Mouse (Mus musculus) kidney, postnatal 0 days (tissue): Measurements from ENCODE around the gene Lemd1. TPM values are rescaled to one million over a fixed set of nuclear protein-coding genes. Genes with fewer than 3 reads are reported as not detected.
A peak's percentile ranks its signal among the peaks of the same experiment; 100 is the strongest.

Source experiments
- ATAC-seq: fragments of 200-750 bp; cut with Nextera tagmentation; replicated peaks from 2 replicates; pipeline ENCODE4 v1.8.0; 2017; ENCODE audit warnings: low read depth, moderate number of reproducible peaks, moderate TSS enrichment, moderate library complexity; ENCODE audit not compliant: low FRiP score
- DNase-seq: peaks from one replicate; pipeline ENCODE4 v3.0.0-alpha.2; 2016; ENCODE audit warnings: low spot score
- H3K27ac ChIP-seq: fragments of 300-500 bp; sonication (generic); 2 replicates; pipeline ENCODE4 v1.5.1; 2014; ENCODE audit warnings: mild to moderate bottlenecking
- H3K27me3 ChIP-seq: fragments of 300-500 bp; sonication (generic); 2 replicates; pipeline ENCODE4 v1.6.1; 2014; ENCODE audit warnings: low read length, mixed read lengths; ENCODE audit not compliant: insufficient read depth
- H3K36me3 ChIP-seq: fragments of 300-500 bp; sonication (generic); 2 replicates; pipeline ENCODE4 v1.6.1; 2014; ENCODE audit warnings: low read length, mixed read lengths; ENCODE audit not compliant: insufficient read depth
- H3K4me1 ChIP-seq: fragments of 300-500 bp; sonication (generic); replicated peaks from 2 replicates; pipeline ENCODE4 v1.6.1; 2014; ENCODE audit warnings: antibody characterized with exemption, low read length, mixed read lengths; ENCODE audit not compliant: insufficient read depth
- H3K4me2 ChIP-seq: fragments of 300-500 bp; sonication (generic); 2 replicates; pipeline ENCODE4 v1.6.1; 2014; ENCODE audit warnings: mild to moderate bottlenecking, low read length, moderate library complexity, mixed read lengths
- H3K4me3 ChIP-seq: fragments of 300-500 bp; sonication (generic); replicated peaks from 2 replicates; pipeline ENCODE4 v1.5.1; 2014; ENCODE audit warnings: low read depth, low read length
- H3K9ac ChIP-seq: fragments of 300-500 bp; sonication (generic); 2 replicates; pipeline ENCODE4 v1.6.1; 2014; ENCODE audit warnings: low read depth, low read length
- H3K9me3 ChIP-seq: fragments of 300-500 bp; sonication (generic); replicated peaks from 2 replicates; pipeline ENCODE4 v1.6.1; 2016; ENCODE audit warnings: low read length, inconsistent platforms, mixed read lengths
- CTCF ChIP-seq: IDR thresholded peaks from 2 replicates; pipeline ENCODE4 v1.5.1; 2016; ENCODE audit warnings: antibody characterized with exemption, low read depth, mild to moderate bottlenecking, moderate library complexity
- WGBS: fragments of 180-500 bp; shearing (Covaris S2); extraction: QIAGEN DNeasy Blood & Tissue Kit; methylation state at CpG from one replicate; pipeline ENCODE4 v1.1.7; 2014; 5-methylcytosine and 5-hydroxymethylcytosine counted together
- polyA plus RNA-seq: library from polyadenylated mRNA; unstranded; fragments of >200 nt; fragmentation: Nextera tagmentation; extraction: Ambion mirVana; gene quantifications from 2 replicates; pipeline ENCODE4 v1.2.1, GENCODE M21; 2015

The Lemd1 gene
- polyA plus RNA-seq, 1 experiment from 2014 or later: 0.37 TPM

DNA sequence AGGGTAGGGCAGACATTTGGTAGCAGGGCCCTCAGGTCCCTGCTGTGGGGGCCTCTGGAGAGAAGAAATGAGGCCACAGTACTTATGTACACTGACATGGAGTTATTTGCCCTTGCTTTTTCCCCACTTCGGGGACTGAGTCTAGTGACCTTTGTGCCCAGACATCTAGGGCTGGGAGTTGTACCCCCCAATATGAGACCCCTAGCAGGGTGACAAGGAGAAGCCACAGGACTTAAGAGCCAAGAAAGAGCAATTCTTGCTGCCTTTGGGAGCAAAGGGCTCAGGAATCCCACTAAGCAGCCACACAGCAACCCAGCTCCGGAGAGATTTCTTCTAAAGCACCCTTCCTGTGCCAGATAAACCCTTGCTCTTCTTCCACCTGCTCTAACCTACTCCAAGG, 10.7 kb downstream of the Lemd1 start:
- Histone ChIP-seq H3K4me2 (no peak overlapping the region), H3K27me3 (0 out of 2 replicates have a peak, but pooled peaks cover 2% of the 10 kb centered on the region), H3K4me1 (no peaks in the 10 kb centered on the region), H3K4me3 (no peak overlapping the region), H3K9me3 (no peaks in the 10 kb centered on the region), H3K27ac (no peak overlapping the region), H3K9ac (no peak overlapping the region), H3K36me3 (no peaks in the 10 kb centered on the region)
- DNase-seq (no peak), ATAC-seq (no peak)
- TF ChIP-seq CTCF: no peak
- WGBS: 70% methylated on average over 2 of the region's 2 CpGs

DNA sequence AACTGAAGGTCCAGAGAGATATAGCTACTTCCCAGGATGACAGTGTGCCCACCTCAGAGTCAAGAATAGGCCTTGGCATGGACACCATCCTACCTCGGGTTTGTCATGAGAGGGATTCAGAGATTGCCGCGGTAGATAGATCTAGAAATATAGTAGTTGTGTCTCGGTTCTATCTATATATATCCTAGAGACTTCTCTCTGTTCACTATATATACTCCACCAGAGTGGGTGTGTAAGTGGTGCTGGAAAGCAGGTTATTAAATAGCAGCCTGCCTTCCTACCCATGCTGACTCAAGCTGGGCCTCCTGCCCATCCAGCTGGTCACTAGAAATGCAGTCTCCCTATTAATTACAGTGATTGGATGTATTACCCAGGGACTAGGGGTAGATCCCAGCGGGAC, 11.5 kb downstream of the Lemd1 start:
- H3K27me3 ChIP-seq: no peaks in the 10 kb centered on the region
- H3K4me2 ChIP-seq: no peak overlapping the region
- no peak overlapping the region for H3K27ac ChIP-seq
- WGBS: 93% methylated on average over 5 of the region's 5 CpGs
- no peak overlapping the region for H3K9ac ChIP-seq
- DNase-seq (no peak), ATAC-seq (no peak)
- H3K4me1 ChIP-seq: no peaks in the 10 kb centered on the region
- H3K4me3 ChIP-seq: no peak overlapping the region
- TF ChIP-seq CTCF: no peak
- no peaks in the 10 kb centered on the region for H3K36me3 ChIP-seq
- H3K9me3 ChIP-seq: no peaks in the 10 kb centered on the region

DNA sequence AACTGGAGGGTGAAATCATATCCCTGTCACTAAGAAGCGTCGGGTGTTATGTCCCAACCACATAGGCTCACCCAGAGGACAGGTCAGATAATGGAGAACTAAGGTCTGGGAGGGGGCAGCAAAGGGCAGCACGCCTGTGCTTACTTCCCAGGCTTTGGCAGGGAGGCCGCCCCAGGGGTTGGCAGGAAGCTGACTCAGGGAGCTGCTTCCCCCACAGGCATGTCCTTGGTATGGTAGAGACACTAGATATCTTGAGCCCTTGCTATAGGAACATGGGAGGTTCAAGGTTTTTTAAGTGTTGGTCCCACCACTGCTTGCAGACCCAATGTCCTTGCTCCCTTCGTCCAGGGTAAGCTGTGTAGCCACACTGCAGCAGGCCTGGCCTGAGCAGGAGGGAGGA, 14.7 kb downstream of the Lemd1 start:
- no peak overlapping the region for H3K4me3 ChIP-seq
- WGBS: 48% methylated on average over 5 of the region's 5 CpGs

DNA sequence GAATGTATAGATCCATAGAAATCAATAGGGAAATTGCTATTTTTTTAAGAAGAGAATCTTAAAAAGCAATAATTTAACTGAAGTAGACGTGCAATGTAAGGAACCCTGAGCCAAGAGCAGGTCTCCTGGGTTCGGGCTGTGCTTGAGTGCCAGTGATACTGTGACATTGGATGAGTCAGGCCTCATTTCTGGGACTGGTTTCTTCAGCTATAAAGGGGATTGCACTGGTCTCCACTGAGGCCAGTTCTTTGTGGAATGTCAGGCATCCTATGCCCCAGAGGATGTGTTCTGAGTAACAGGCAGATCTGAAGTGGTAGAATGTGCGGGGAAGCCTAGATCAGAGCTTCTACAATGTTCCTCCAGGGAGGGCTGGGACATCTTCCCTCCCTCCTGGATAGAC, 15.6 kb downstream of the Lemd1 start:
- Histone ChIP-seq H3K9ac (no peak overlapping the region), H3K9me3 (no peaks in the 10 kb centered on the region), H3K4me2 (no peak overlapping the region), H3K4me1 (no peaks in the 10 kb centered on the region), H3K4me3 (no peak overlapping the region), H3K27ac (no peak overlapping the region), H3K36me3 (no peaks in the 10 kb centered on the region), H3K27me3 (no peaks in the 10 kb centered on the region)
- 94% methylated on average over 3 of the region's 3 CpGs for WGBS
- DNase-seq (no peak), ATAC-seq (no peak)
- TF ChIP-seq CTCF: no peak

More for the DNA sequence above, 14.7 kb downstream of the Lemd1 start:
- no peak overlapping the region for H3K9ac ChIP-seq
- TF ChIP-seq CTCF: no peak
- no peaks in the 10 kb centered on the region for H3K4me1 ChIP-seq
- H3K9me3 ChIP-seq: no peaks in the 10 kb centered on the region
- no peak overlapping the region for H3K4me2 ChIP-seq
- DNase-seq (no peak), ATAC-seq (no peak)
- no peaks in the 10 kb centered on the region for H3K27me3 ChIP-seq
- no peak overlapping the region for H3K27ac ChIP-seq
- no peaks in the 10 kb centered on the region for H3K36me3 ChIP-seq

DNA sequence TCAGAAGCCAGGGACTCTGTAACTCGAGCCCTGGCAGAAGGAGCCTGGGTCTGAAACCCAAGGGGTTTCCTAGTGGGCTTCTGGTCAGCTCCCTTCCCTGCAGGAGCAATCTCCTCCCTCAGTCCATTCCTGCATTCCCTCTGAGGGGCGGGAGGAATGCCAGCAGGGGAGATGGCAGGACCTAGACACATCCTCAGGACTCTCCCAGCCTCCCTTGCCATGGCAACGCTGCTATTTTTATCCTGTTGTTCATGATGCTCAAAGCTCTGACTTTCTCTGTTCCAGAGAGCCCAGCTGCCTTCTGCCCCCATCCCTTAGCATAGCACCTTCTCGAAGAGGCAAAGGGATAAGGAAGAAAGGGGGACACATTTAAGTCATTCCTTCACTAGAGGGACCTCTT, 16.9 kb downstream of the Lemd1 start:
- no peaks in the 10 kb centered on the region for H3K9me3 ChIP-seq
- H3K36me3 ChIP-seq: no peaks in the 10 kb centered on the region
- H3K9ac ChIP-seq: no peak overlapping the region
- no peak overlapping the region for H3K27ac ChIP-seq
- 0 out of 2 replicates have a peak, but pooled peaks cover 3% of the 10 kb centered on the region for H3K4me1 ChIP-seq
- no peak overlapping the region for H3K4me2 ChIP-seq
- DNase-seq (peak; percentile 40), ATAC-seq (no peak)
- no peak for TF ChIP-seq CTCF
- no peaks in the 10 kb centered on the region for H3K27me3 ChIP-seq
- H3K4me3 ChIP-seq: no peak overlapping the region
- 15% methylated on average over 4 of the region's 4 CpGs for WGBS

DNA sequence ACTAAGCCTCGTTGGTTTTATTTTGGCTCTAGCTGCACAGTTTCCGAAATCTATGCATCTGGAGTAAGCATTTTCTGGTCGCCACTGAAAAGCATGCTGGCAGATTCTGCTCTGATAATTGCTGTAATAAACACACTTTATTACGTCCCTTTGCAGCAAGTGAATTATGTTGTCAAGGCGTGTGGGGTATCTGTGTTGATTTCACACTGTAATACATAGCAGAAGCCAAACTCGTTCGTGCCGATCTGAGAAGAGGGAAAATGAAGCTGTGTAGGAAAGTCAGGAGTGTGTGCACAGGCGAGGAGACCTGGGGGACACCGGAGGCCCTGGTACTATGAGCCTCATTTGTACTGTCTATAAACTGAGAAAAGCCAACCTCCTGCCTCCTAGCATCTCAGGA, 18.2 kb downstream of the Lemd1 start:
- ATAC-seq (no peak), DNase-seq (no peak)
- Histone ChIP-seq H3K4me2 (no peak overlapping the region), H3K27ac (no peak overlapping the region), H3K4me1 (0 out of 2 replicates have a peak, but pooled peaks cover 3% of the 10 kb centered on the region), H3K27me3 (no peaks in the 10 kb centered on the region), H3K9ac (no peak overlapping the region), H3K36me3 (no peaks in the 10 kb centered on the region), H3K9me3 (no peaks in the 10 kb centered on the region), H3K4me3 (no peak overlapping the region)
- 29% methylated on average over 10 of the region's 10 CpGs for WGBS
- TF ChIP-seq CTCF: no peak

DNA sequence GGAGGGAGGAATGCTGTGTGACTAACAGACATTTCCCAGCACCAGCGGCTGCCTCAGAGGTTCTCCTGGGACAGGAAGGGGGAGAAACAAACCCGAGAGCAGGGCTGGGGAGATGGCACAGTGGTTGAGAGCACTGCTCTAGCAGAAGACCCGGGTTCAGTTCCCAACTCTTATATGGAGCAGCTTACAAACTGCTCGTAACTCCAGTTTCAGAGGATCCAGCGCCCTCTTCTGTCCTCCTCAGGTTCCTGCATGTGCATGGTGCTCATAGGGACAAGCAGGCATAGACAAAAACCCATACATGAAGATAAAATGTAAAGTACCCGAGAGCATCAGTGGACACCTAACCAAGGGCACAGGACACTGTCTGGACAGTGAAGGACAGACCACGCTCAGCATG, 19.7 kb downstream of the Lemd1 start:
- peak; percentile 49 for DNase-seq
- Histone ChIP-seq H3K27ac (no peak overlapping the region), H3K9ac (no peak overlapping the region), H3K4me3 (no peak overlapping the region), H3K27me3 (no peaks in the 10 kb centered on the region), H3K4me1 (0 out of 2 replicates have a peak, but pooled peaks cover 3% of the 10 kb centered on the region), H3K4me2 (no peak overlapping the region), H3K9me3 (no peaks in the 10 kb centered on the region), H3K36me3 (no peaks in the 10 kb centered on the region)
- WGBS: 28% methylated on average over 7 of the region's 7 CpGs
- ATAC-seq: no peak
- peak; percentile 67 for TF ChIP-seq CTCF
